Mouse (Mus musculus) thymus, adult 2 months (tissue): ENCODE data around the gene Gins1.

Experiments used
- CTCF ChIP-seq: fragments of 200-500 bp; IDR thresholded peaks from 2 replicates; pipeline ENCODE4 v1.5.1; 2012; ENCODE audit warnings: mild to moderate bottlenecking, control low read depth, low read length, moderate library complexity, borderline replicate concordance; ENCODE audit not compliant: control insufficient read depth, poor library complexity, insufficient read depth; ENCODE audit errors: extremely low read depth
- POLR2A ChIP-seq: fragments of 200-500 bp; IDR thresholded peaks from 2 replicates; pipeline ENCODE4 v1.6.1; 2012; ENCODE audit warnings: mild to moderate bottlenecking, low read length, control low read depth, moderate library complexity; ENCODE audit not compliant: control insufficient read depth, poor library complexity, insufficient read depth; ENCODE audit errors: extremely low read depth

DNA sequence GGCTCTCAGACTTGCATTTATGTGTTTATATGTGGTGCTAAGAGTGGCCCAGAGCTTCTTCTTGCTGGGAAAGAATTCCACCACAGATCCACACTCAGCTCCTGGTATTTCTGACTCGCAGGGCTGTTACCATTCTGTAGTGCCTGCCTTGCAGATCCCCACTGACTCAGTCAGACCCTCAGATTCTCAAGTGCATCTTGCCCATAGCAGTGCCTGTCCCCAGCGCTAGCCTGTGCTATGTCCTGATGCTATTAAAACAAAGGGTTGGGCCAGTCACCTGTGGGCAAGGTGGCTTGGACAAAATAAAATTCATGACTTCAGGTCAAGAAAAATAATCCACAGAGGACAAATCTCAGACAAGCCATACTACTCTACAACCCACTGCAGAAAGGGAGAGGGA lies 64.0 kb downstream of the Gins1 start:
- TF ChIP-seq CTCF (no peak), POLR2A (no peak)
